17 mouse cellular contexts compared by ENCODE assay signal in genomic region chr11:90627751-90628150, GRCm38 (mm10).
"Had no signal": no experiment of that assay in that cellular context is flagged by ENCODE, and none has a peak within 500 bp of the region (broad histone marks: within the 10 kb centered on the region; RNA-seq: fewer than 3 reads in every experiment).

No protein-coding gene starts in this region.

- H3K9ac ChIP-seq: liver, postnatal 0 days; lung, embryonic 15.5 days; midbrain, embryonic 13.5 days; midbrain, embryonic 15.5 days; neural tube, embryonic 12.5 days; stomach, embryonic 15.5 days had no signal

- H3K27ac ChIP-seq: lung, embryonic 15.5 days; macrophage; midbrain, embryonic 13.5 days; midbrain, embryonic 15.5 days; neural tube, embryonic 12.5 days; stomach, embryonic 15.5 days; stomach, postnatal 0 days had no signal

- H3K4me2 ChIP-seq: lung, embryonic 15.5 days; midbrain, embryonic 13.5 days; midbrain, embryonic 15.5 days; neural tube, embryonic 12.5 days; stomach, embryonic 15.5 days had no signal

- H3K9me3 ChIP-seq: lung, embryonic 15.5 days; megakaryocyte, embryonic 14.5 days; midbrain, embryonic 13.5 days; midbrain, embryonic 15.5 days; neural tube, embryonic 12.5 days; stomach, embryonic 15.5 days had no signal

- ATAC-seq: liver, postnatal 0 days; lung, postnatal 0 days; midbrain, embryonic 13.5 days; midbrain, embryonic 15.5 days had no signal

- H3K36me3 ChIP-seq: lung, embryonic 15.5 days; midbrain, embryonic 13.5 days; midbrain, embryonic 15.5 days; neural tube, embryonic 12.5 days; stomach, embryonic 15.5 days had no signal

- H3K4me3 ChIP-seq: lung, embryonic 15.5 days; megakaryocyte, embryonic 14.5 days; midbrain, embryonic 13.5 days; midbrain, embryonic 15.5 days; neural tube, embryonic 12.5 days; stomach, embryonic 15.5 days had no signal

- H3K4me1 ChIP-seq: lung, embryonic 15.5 days; midbrain, embryonic 13.5 days; midbrain, embryonic 15.5 days; neural tube, embryonic 12.5 days; stomach, embryonic 15.5 days had no signal

- H3K27me3 ChIP-seq: lung, embryonic 15.5 days; megakaryocyte, embryonic 14.5 days; midbrain, embryonic 13.5 days; midbrain, embryonic 15.5 days; neural tube, embryonic 12.5 days; stomach, embryonic 15.5 days had no signal

- DNase-seq: liver, postnatal 0 days; lung, adult 2 months; lung, postnatal 14 days; lung, postnatal 36 days; right cerebral cortex, postnatal 14 days; thymus, adult 2 months; thymus, postnatal 25 days; thymus, postnatal 4 days had no signal
